Mouse (Mus musculus) neural tube, embryonic 12.5 days (tissue): ENCODE results near the gene Runx3. TPM values are rescaled to one million over a fixed set of nuclear protein-coding genes. Genes with fewer than 3 reads are reported as not detected.
A peak's percentile ranks its signal among the peaks of the same experiment; 100 is the strongest.

ENCODE experiments used
- ATAC-seq: fragments of 200-750 bp; cut with Nextera tagmentation; 2 replicates; pipeline ENCODE4 v1.8.0; 2017; ENCODE audit warnings: low read depth, mild to moderate bottlenecking, moderate TSS enrichment, moderate library complexity; ENCODE audit not compliant: low FRiP score
- H3K27ac ChIP-seq: fragments of 300-500 bp; sonication (generic); 2 replicates; pipeline ENCODE4 v1.5.1; 2016
- H3K27me3 ChIP-seq: fragments of 300-500 bp; sonication (generic); replicated peaks from 2 replicates; pipeline ENCODE4 v1.6.1; 2016; ENCODE audit warnings: mild to moderate bottlenecking
- H3K36me3 ChIP-seq: fragments of 300-500 bp; sonication (generic); 2 replicates; pipeline ENCODE4 v1.6.1; 2016; ENCODE audit warnings: mild to moderate bottlenecking
- H3K4me1 ChIP-seq: fragments of 300-500 bp; sonication (generic); 2 replicates; pipeline ENCODE4 v1.6.1; 2016
- H3K4me2 ChIP-seq: fragments of 300-500 bp; sonication (generic); replicated peaks from 2 replicates; pipeline ENCODE4 v1.6.1; 2016; ENCODE audit warnings: mild to moderate bottlenecking
- H3K4me3 ChIP-seq: fragments of 300-500 bp; sonication (generic); 2 replicates; pipeline ENCODE4 v1.5.1; 2016
- H3K9ac ChIP-seq: fragments of 300-500 bp; sonication (generic); 2 replicates; pipeline ENCODE4 v1.6.1; 2016; ENCODE audit warnings: mild to moderate bottlenecking
- H3K9me3 ChIP-seq: fragments of 300-500 bp; sonication (generic); 2 replicates; pipeline ENCODE4 v1.6.1; 2016; ENCODE audit warnings: mild to moderate bottlenecking
- WGBS: fragments of 180-500 bp; shearing (Covaris S2); methylation state at CpG from one replicate; pipeline ENCODE4 v1.1.7; 2016; 5-methylcytosine and 5-hydroxymethylcytosine counted together
- polyA plus RNA-seq: library from polyadenylated mRNA; unstranded; fragments of >200 nt; fragmentation: Nextera tagmentation; extraction: Ambion mirVana; gene quantifications from 2 replicates; pipeline ENCODE4 v1.2.1, GENCODE M21; 2016

The Runx3 gene
- polyA plus RNA-seq, 1 experiment from 2014 or later: 2.1 TPM

DNA sequence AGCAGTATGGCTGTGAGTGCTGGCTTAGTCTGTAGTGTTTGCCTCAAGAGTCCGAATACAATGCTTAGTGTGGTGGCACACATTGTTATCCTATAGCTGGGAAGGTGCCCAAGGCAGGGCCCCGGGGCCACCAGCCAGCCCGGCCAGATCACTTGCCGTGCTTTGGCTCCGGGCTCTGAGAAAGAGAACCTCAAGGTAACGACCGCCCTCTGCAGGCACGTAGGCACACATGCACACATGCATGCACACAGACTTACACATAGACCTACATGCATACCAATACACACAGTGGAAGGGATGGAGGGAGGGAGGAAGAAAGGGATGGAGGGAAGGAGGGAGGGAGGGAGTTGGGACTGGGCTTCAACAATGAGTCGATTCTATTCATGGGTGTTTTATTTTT lies 2.6 kb upstream of the Runx3 start:
- WGBS: 93% methylated on average over 9 of the region's 9 CpGs
- no peak overlapping the region for H3K4me3 ChIP-seq
- no peaks in the 10 kb centered on the region for H3K4me1 ChIP-seq
- no peak overlapping the region for H3K9ac ChIP-seq
- H3K36me3 ChIP-seq: no peaks in the 10 kb centered on the region
- no peak for ATAC-seq
- no peaks in the 10 kb centered on the region for H3K9me3 ChIP-seq
- no peaks in the 10 kb centered on the region for H3K27me3 ChIP-seq
- H3K27ac ChIP-seq: no peak overlapping the region
- H3K4me2 ChIP-seq: no peak overlapping the region

DNA sequence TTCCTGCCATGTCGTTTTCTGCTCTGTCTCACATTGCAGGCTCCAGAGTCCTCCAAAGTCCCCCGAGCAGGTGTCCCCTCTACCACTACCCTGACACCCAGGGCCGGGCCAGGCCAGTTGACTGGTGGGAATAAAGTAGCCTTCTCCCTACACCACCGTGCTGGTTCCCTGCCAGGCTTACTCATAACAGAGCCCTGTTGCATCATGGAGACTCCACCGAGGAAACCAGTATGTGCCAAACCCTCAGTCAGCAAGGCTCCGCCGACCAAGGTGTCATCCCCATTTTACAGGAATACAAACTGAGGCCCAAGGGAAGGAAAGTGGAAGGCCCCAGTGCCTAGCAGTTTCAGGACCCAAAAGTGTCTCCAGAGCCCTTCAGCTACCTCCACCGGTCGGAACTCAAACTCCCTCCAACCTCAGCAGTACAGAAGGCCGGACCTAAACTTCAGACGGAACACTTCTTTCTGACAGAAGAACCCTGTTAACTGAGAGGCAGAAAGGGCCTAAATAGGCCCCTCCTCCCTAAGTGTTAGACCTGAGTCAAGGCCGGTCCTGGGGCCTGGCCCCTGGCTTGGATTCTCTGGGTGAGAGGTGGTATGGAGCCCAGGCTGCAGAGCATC lies 1.5 kb upstream of the Runx3 start:
- H3K9me3 ChIP-seq: no peaks in the 10 kb centered on the region
- no peaks in the 10 kb centered on the region for H3K4me1 ChIP-seq
- no peak overlapping the region for H3K4me3 ChIP-seq
- H3K4me2 ChIP-seq: no peak overlapping the region
- no peak overlapping the region for H3K27ac ChIP-seq
- H3K36me3 ChIP-seq: no peaks in the 10 kb centered on the region
- H3K27me3 ChIP-seq: no peaks in the 10 kb centered on the region
- H3K9ac ChIP-seq: no peak overlapping the region
- ATAC-seq: no peak
- 91% methylated on average over 12 of the region's 12 CpGs for WGBS

DNA sequence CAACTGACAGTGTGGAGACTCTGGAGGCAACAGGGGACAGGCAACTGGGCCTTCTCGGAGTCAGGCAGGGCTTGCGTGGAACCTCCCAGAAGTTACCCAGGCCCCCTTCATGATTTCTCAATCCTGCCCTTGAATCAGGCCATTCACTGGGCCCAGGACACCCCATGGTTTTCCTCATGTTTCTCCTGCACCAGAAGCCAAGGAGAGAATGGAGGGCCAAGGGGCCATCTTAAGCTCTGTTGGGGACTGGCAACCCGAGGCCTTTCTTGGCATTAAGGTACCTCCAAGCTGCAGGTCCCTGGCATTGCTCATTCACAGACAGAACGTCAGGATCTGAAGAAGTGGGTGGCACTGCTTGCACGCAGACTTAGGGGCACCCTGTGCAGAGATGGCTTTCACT lies 3.3 kb downstream of the Runx3 start:
- Histone ChIP-seq H3K4me3 (no peak overlapping the region), H3K4me1 (no peaks in the 10 kb centered on the region), H3K27ac (no peak overlapping the region), H3K36me3 (no peaks in the 10 kb centered on the region), H3K9me3 (no peaks in the 10 kb centered on the region), H3K9ac (no peak overlapping the region), H3K4me2 (no peak overlapping the region), H3K27me3 (peaks cover 3% of the 10 kb centered on the region; the same call in 1 of the 2 replicates)
- 82% methylated on average over 5 of the region's 5 CpGs for WGBS
- no peak for ATAC-seq

DNA sequence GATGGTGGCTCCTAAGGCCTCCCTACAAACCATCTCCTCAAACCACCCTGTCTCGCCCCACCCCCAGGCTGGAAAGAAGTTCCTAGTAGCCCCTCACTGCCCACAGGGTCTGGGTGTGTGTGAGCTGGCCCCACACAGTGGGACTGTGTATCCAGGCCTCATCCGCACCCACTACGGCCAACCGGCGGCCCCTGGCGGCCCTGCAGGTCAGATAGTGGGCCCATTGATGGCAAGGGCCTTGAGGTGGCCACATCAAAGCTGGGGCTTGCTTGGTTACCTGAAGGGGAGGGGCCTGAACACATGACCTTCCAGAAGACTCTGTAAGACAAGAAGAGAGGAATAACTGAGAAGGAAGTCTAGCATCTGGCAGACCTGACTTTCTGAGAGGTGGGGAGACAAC lies 4.3 kb downstream of the Runx3 start:
- Histone ChIP-seq H3K27ac (no peak overlapping the region), H3K9ac (no peak overlapping the region), H3K4me1 (peaks cover 4% of the 10 kb centered on the region; the same call in 1 of the 2 replicates), H3K36me3 (no peaks in the 10 kb centered on the region), H3K27me3 (peaks cover 9% of the 10 kb centered on the region), H3K4me2 (no peak overlapping the region), H3K9me3 (no peaks in the 10 kb centered on the region), H3K4me3 (no peak overlapping the region)
- WGBS: 89% methylated on average over 6 of the region's 6 CpGs
- ATAC-seq: no peak

DNA sequence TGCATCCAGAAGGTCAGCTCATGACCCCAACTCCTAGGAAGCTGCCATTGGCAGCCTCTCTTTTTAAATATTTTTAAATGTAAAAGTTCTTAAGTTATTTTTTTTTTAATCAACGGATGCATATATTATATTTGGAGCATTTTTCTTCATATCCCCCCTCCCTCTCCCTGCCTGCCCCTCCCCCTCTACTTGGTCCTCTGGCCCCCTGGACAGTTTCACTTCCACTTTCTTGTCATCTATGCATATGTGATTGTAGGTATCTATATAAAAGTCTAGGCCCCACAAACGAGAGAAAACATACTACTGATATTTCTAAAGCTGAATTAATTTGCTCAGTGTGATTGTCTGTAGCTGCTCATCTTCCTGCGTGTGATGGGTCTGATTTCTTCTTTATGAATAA lies 4.7 kb downstream of the Runx3 start:
- no peak overlapping the region for H3K27ac ChIP-seq
- no peak for ATAC-seq
- H3K4me3 ChIP-seq: no peak overlapping the region
- no peaks in the 10 kb centered on the region for H3K9me3 ChIP-seq
- 88% methylated on average over 3 of the region's 3 CpGs for WGBS
- no peak overlapping the region for H3K4me2 ChIP-seq
- no peaks in the 10 kb centered on the region for H3K36me3 ChIP-seq
- H3K4me1 ChIP-seq: peaks cover 4% of the 10 kb centered on the region; the same call in 1 of the 2 replicates
- no peak overlapping the region for H3K9ac ChIP-seq
- peaks cover 12% of the 10 kb centered on the region for H3K27me3 ChIP-seq

DNA sequence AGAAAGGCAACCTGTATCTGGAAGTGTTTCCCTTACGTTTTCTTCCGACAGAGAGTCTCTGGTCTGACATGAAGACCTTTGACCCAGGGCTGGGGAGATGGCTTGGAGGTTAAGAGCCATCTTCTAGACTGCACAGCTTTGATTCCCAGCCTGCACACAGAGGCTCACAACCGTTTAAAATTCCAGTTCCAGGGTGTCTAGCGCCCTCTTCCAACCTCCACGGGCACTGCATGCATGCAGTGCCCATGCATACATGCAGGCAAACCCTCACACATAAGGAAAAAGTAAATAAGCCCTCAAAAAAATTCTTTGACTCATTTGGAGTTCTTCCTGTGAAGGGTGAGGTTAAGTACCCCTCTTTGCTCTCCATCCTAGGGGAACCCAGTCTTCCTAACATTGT lies 5.9 kb downstream of the Runx3 start:
- no peak overlapping the region for H3K9ac ChIP-seq
- no peak for ATAC-seq
- 66% methylated on average over 5 of the region's 5 CpGs for WGBS
- no peak overlapping the region for H3K27ac ChIP-seq
- no peak overlapping the region for H3K4me2 ChIP-seq
- H3K4me3 ChIP-seq: no peak overlapping the region
- H3K36me3 ChIP-seq: no peaks in the 10 kb centered on the region
- H3K4me1 ChIP-seq: peaks cover 4% of the 10 kb centered on the region; the same call in 1 of the 2 replicates
- H3K9me3 ChIP-seq: no peaks in the 10 kb centered on the region
- peaks cover 12% of the 10 kb centered on the region for H3K27me3 ChIP-seq

DNA sequence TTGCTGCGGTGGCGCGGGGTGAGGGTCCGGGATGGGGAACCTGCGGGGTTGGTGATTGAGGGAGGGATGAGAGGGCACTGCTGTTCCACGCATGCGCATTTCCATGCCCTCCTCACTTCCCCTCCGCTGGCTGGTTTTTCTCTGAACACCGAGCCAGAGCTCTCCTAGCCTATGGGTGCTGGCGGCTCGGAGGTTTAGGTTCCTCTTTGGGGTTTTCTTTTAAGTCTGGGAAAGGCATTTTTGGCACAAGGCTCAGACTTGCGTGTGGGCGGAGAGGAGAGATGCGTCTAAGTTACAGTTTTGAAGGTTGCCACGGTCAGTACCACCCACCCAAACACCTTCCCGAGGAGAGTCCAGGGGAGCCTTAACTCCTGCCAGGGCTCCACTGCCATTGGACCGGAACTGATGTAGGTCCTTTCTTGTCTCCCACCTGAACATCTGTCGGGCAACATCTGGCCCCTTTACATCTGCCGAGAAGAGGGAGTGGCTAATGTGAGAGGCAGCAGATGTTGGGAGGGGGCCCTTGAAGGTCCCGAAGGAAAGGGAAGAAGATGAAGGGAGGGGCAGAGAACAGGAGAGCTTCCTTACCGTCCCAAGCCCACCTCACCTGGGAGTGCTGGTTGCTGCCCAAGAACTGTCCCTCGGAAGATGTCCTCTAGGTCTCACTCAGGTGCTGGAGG lies 8.5 kb downstream of the Runx3 start:
- WGBS: 11% methylated on average over 22 of the region's 22 CpGs
- ATAC-seq: no peak
- no peaks in the 10 kb centered on the region for H3K9me3 ChIP-seq
- peaks cover 12% of the 10 kb centered on the region for H3K27me3 ChIP-seq
- H3K36me3 ChIP-seq: no peaks in the 10 kb centered on the region
- H3K4me2 ChIP-seq: peak overlapping the region; percentile 58
- peaks cover 4% of the 10 kb centered on the region; the same call in 1 of the 2 replicates for H3K4me1 ChIP-seq
- H3K9ac ChIP-seq: no peak overlapping the region; the same call in 1 of the 2 replicates
- peak overlapping the region; percentile 13; the same call in 1 of the 2 replicates for H3K4me3 ChIP-seq
- H3K27ac ChIP-seq: no peak overlapping the region

DNA sequence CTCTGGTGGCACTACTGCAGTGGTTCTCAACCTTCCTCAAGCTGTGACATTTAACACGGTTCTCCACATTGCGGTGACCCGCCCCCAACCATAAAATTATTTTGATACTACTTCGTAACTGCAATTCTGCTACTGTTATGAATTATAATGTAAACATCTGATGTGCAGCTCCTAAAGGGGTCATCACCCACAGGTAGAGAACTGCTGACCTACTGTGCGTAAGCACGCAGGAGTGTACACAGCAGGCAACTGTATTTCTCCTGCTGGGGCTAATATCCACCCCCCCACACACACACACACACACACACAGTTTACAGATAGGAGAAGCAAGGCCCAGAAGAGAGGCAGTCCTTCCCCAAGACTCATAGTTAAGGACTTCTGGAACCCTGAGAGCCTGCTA lies 9.7 kb downstream of the Runx3 start:
- no peaks in the 10 kb centered on the region for H3K9me3 ChIP-seq
- H3K9ac ChIP-seq: no peak overlapping the region
- WGBS: 90% methylated on average over 6 of the region's 6 CpGs
- H3K27me3 ChIP-seq: peaks cover 12% of the 10 kb centered on the region
- no peak for ATAC-seq
- no peak overlapping the region for H3K4me2 ChIP-seq
- peaks cover 4% of the 10 kb centered on the region; the same call in 1 of the 2 replicates for H3K4me1 ChIP-seq
- no peak overlapping the region for H3K27ac ChIP-seq
- no peak overlapping the region for H3K4me3 ChIP-seq
- H3K36me3 ChIP-seq: no peaks in the 10 kb centered on the region

DNA sequence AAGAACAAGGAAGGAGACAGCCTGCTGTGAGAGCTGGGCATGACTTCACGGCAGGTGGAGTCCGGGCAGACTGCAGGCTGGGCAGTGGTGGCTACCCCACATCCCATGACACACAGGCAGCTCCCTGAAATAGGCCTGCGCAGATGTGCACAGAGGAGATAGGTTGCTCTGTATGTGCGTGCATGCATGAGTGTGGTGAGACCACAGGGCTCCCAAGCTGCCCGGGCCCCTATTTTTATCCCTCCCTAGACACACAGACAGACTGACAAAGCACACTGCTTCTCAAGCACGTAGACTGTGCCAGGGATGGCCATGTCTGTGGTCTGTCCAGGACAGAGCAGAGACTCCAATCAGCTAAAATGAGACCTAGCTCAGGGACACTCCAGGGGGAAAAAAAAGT lies 10.7 kb downstream of the Runx3 start:
- 80% methylated on average over 6 of the region's 6 CpGs for WGBS
- Histone ChIP-seq H3K27ac (no peak overlapping the region), H3K4me1 (peaks cover 11% of the 10 kb centered on the region), H3K4me3 (no peak overlapping the region), H3K36me3 (no peaks in the 10 kb centered on the region), H3K9ac (no peak overlapping the region), H3K9me3 (no peaks in the 10 kb centered on the region), H3K4me2 (no peak overlapping the region), H3K27me3 (peaks cover 12% of the 10 kb centered on the region)
- no peak for ATAC-seq

DNA sequence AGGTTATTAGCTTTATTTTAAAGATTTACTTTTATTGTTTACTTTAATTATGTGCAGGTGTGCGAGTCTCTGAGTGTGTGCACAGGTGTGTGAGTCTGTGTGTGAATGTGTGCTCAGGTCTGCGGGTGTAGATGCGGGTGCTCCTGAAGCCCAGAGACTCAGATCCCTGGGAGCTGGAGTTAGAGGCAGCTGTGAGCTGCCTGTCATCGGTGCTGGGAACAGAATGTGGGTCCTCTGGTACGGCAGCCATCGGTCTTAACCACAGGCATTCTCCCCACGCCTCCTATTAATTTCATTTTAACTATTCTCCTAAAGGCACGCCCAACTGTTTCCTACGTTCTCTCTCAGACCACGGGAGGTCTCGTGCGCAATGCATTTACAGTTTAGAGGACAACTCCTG lies 12.3 kb downstream of the Runx3 start:
- ATAC-seq: no peak
- no peaks in the 10 kb centered on the region for H3K36me3 ChIP-seq
- H3K27ac ChIP-seq: no peak overlapping the region
- 89% methylated on average over 12 of the region's 12 CpGs for WGBS
- H3K4me3 ChIP-seq: no peak overlapping the region
- H3K4me1 ChIP-seq: peaks cover 16% of the 10 kb centered on the region
- H3K4me2 ChIP-seq: no peak overlapping the region
- H3K9me3 ChIP-seq: no peaks in the 10 kb centered on the region
- peaks cover 10% of the 10 kb centered on the region for H3K27me3 ChIP-seq
- H3K9ac ChIP-seq: no peak overlapping the region

DNA sequence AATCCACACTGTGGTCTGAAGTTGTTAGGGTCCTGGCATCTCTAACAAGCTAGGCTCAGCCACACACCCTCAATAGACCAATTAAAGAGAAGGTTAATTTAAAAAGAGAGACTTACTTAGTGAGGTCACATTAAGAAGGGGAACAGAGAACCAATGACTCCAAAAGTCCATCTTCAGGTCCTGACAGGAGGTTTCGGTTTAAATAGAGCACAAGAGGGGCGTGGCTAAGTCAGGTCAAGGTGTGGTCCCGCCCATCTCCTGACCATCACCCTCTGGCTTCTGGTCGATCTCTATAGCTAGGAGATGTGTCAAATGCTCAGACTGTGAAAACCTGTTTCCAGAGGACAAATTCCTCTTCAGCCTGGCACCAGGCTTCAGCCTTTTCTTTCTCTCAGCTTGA lies 13.3 kb downstream of the Runx3 start:
- H3K9me3 ChIP-seq: no peaks in the 10 kb centered on the region
- no peak overlapping the region for H3K9ac ChIP-seq
- peaks cover 19% of the 10 kb centered on the region for H3K27me3 ChIP-seq
- WGBS: 69% methylated on average over 4 of the region's 4 CpGs
- no peaks in the 10 kb centered on the region for H3K36me3 ChIP-seq
- H3K4me3 ChIP-seq: no peak overlapping the region
- no peak for ATAC-seq
- no peak overlapping the region for H3K4me2 ChIP-seq
- H3K4me1 ChIP-seq: peaks cover 16% of the 10 kb centered on the region
- H3K27ac ChIP-seq: no peak overlapping the region

DNA sequence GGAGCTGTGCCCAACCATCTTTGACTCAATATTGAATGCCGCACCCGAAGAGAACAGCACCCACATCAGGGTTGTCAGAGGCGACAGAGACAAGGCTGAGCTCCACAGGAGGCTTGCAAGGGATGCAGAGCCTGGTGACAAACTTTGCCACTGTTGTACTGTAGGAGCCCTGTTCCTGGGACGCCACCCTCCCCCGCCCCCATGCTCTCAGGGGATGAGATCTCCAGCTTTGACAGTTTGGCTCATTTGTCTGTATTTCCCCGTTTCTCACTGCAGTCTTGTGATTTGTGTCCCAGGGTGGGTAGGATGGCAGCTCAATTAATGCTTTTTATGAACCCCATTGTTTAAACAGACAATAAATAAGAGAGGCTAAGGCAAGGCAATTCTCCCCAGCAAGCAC lies 14.9 kb downstream of the Runx3 start:
- no peaks in the 10 kb centered on the region for H3K9me3 ChIP-seq
- H3K4me3 ChIP-seq: no peak overlapping the region
- peak overlapping the region; percentile 33; the same call in 1 of the 2 replicates for H3K9ac ChIP-seq
- no peak overlapping the region for H3K4me2 ChIP-seq
- H3K27ac ChIP-seq: no peak overlapping the region
- H3K27me3 ChIP-seq: peaks cover 26% of the 10 kb centered on the region
- WGBS: 53% methylated on average over 6 of the region's 6 CpGs
- H3K36me3 ChIP-seq: no peaks in the 10 kb centered on the region
- H3K4me1 ChIP-seq: peaks cover 13% of the 10 kb centered on the region
- no peak for ATAC-seq

DNA sequence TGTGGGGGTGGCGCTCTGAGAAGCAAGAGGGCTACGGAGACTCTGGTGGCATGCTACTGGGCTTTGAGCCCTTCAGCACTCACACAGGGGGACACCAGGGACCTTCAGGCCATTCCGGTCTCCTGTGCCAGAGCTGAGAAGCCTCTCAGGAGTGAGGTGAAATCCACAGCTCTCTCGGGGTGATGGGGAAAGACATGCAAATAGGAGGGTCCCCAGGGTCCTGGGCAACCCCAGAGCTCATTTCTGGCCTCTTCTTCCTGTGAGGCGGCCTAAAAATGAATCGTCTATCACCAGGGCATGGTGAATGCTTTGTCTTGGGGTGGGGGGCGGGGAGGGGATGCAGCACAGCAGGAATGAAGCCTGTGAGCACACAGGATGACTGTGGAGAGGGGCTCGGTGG lies 15.8 kb downstream of the Runx3 start:
- Histone ChIP-seq H3K27me3 (peaks cover 35% of the 10 kb centered on the region), H3K4me2 (no peak overlapping the region), H3K9me3 (no peaks in the 10 kb centered on the region), H3K36me3 (no peaks in the 10 kb centered on the region), H3K27ac (no peak overlapping the region), H3K4me1 (peaks cover 19% of the 10 kb centered on the region), H3K4me3 (no peak overlapping the region), H3K9ac (no peak overlapping the region)
- no peak for ATAC-seq
- 51% methylated on average over 8 of the region's 8 CpGs for whole genome bisulfite sequencing
